ENCODE assay signal across 26 mouse cellular contexts in the genomic region with DNA sequence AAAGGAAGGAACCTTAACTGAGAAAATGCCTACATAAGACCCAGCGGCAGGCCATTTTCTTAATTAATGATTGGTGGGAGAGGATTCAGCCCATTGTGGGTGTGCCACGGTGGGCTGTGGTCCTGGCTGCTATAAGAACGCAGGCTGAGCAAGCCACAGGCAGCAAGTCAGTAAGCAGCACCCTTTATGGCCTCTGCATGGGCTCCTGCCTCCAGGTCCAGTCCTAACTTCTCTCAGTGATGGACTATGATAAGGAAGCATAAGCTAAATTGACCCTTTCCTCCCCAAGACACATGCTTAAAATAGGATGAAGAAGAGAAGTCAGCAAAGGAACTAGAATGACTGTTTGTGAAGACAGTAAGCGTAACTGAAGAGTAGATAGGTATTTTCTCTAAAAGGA.
"Had no signal": no experiment of that assay in that cellular context is flagged by ENCODE, and none has a peak within 500 bp of the region (broad histone marks: within the 10 kb centered on the region; RNA-seq: fewer than 3 reads in every experiment).

No protein-coding gene starts in this region.

- H3K27ac ChIP-seq: heart, embryonic 13.5 days; heart, embryonic 15.5 days; hindbrain, embryonic 13.5 days; hindbrain, embryonic 15.5 days; hindbrain, postnatal 0 days; kidney, embryonic 15.5 days; kidney, postnatal 0 days; limb, embryonic 13.5 days; limb, embryonic 15.5 days; liver, embryonic 13.5 days; liver, embryonic 15.5 days had no signal

- H3K9me3 ChIP-seq: heart, embryonic 13.5 days; heart, embryonic 15.5 days; hindbrain, embryonic 13.5 days; hindbrain, embryonic 15.5 days; kidney, embryonic 15.5 days; limb, embryonic 13.5 days; limb, embryonic 15.5 days; liver, embryonic 13.5 days; liver, embryonic 15.5 days had no signal

- ATAC-seq: forebrain, postnatal 0 days; hindbrain, postnatal 0 days had no signal

- H3K4me2 ChIP-seq: heart, embryonic 11.5 days; heart, embryonic 13.5 days; heart, embryonic 15.5 days; hindbrain, embryonic 13.5 days; hindbrain, embryonic 15.5 days; kidney, embryonic 15.5 days; limb, embryonic 13.5 days; limb, embryonic 15.5 days; liver, embryonic 11.5 days; liver, embryonic 13.5 days; liver, embryonic 15.5 days had no signal

- DNase-seq: forebrain, postnatal 0 days; gastrocnemius, postnatal 14 days; gastrocnemius, postnatal 36 days; heart, adult 18-20 months; heart, postnatal 14 days; heart, postnatal 36 days; kidney, adult 11 months; kidney, adult 2 months; kidney, adult 9 months; kidney, postnatal 14 days; kidney, postnatal 36 days; layer of hippocampus, postnatal 36 days; left cerebral cortex, postnatal 4 days; liver, embryonic 13.5 days had no signal

- H3K27me3 ChIP-seq: heart, embryonic 13.5 days; heart, embryonic 15.5 days; hindbrain, embryonic 13.5 days; hindbrain, embryonic 15.5 days; kidney, embryonic 15.5 days; limb, embryonic 13.5 days; limb, embryonic 15.5 days; liver, embryonic 13.5 days; liver, embryonic 15.5 days had no signal

- H3K4me3 ChIP-seq: heart, embryonic 13.5 days; heart, embryonic 15.5 days; hindbrain, embryonic 13.5 days; hindbrain, embryonic 15.5 days; kidney, embryonic 15.5 days; limb, embryonic 13.5 days; limb, embryonic 15.5 days; liver, embryonic 13.5 days; liver, embryonic 15.5 days had no signal

- H3K4me1 ChIP-seq: hindbrain, embryonic 13.5 days; hindbrain, embryonic 15.5 days; kidney, embryonic 15.5 days; limb, embryonic 13.5 days; limb, embryonic 15.5 days had no signal

- H3K9ac ChIP-seq: forebrain, postnatal 0 days; heart, embryonic 13.5 days; heart, embryonic 15.5 days; hindbrain, embryonic 13.5 days; hindbrain, embryonic 15.5 days; kidney, embryonic 15.5 days; limb, embryonic 13.5 days; limb, embryonic 15.5 days; liver, embryonic 13.5 days; liver, embryonic 15.5 days had no signal
